Mouse (Mus musculus) kidney, postnatal 4 days (tissue): ENCODE data around the gene Inpp1.
"Not testable (repeated sequence)": the region's sequence is repeated elsewhere in the genome, so short reads cannot be mapped to it uniquely, and the experiment has no call there.

ENCODE experiments used
- DNase-seq, 2 experiments: peaks; one replicate each; pipeline ENCODE4 v3.0.0; 2021; ENCODE audit warnings: mixed read lengths in 2 of 2

Gene Inpp1

GRCm38 (mm10) chr1:52816910-52817812 lies at the start of gene Inpp1:
Inpp1 (minus strand) TSS chr1:52817688.
- DNase-seq: peak; percentile 79 to 87

GRCm38 (mm10) chr1:52866007-52866406 lies 48.5 kb upstream of the Inpp1 start:
- DNase-seq: no peak

GRCm38 (mm10) chr1:52864220-52864619 lies 46.7 kb upstream of the Inpp1 start:
- no peak for DNase-seq

GRCm38 (mm10) chr1:52855904-52856601 lies 38.6 kb upstream of the Inpp1 start:
- DNase-seq: no peak

GRCm38 (mm10) chr1:52854029-52854428 lies 36.5 kb upstream of the Inpp1 start:
- DNase-seq: not testable (repeated sequence)

GRCm38 (mm10) chr1:52849422-52849821 lies 31.9 kb upstream of the Inpp1 start:
- DNase-seq: no peak

GRCm38 (mm10) chr1:52846556-52846955 lies 29.1 kb upstream of the Inpp1 start:
- no peak for DNase-seq

GRCm38 (mm10) chr1:52844782-52845665 lies 27.5 kb upstream of the Inpp1 start, which contains the start of gene Hibch:
Hibch (plus strand) TSS chr1:52844929.
- peak; percentile 99 to 100 for DNase-seq

GRCm38 (mm10) chr1:52844354-52844753 lies 26.9 kb upstream of the Inpp1 start:
- DNase-seq: no peak

- DNase-seq: no peak
These were observed 21.6 kb upstream of the Inpp1 start for GRCm38 (mm10) chr1:52839099-52839498.

GRCm38 (mm10) chr1:52817813-52818147 lies 292 bp upstream of the Inpp1 start:
- DNase-seq: no peak

GRCm38 (mm10) chr1:52816232-52816891 lies 1.1 kb downstream of the Inpp1 start:
- peak in 1 of 2 experiments; percentile 25 for DNase-seq

GRCm38 (mm10) chr1:52808456-52808855 lies 9.0 kb downstream of the Inpp1 start:
- DNase-seq: no peak

GRCm38 (mm10) chr1:52805041-52805440 lies 12.4 kb downstream of the Inpp1 start:
- no peak for DNase-seq

- no peak for DNase-seq
These were observed 15.0 kb downstream of the Inpp1 start for GRCm38 (mm10) chr1:52802406-52802975.

GRCm38 (mm10) chr1:52801651-52802050 lies 15.8 kb downstream of the Inpp1 start:
- no peak for DNase-seq

- DNase-seq: peak in 1 of 2 experiments; percentile 40
These were observed 17.1 kb downstream of the Inpp1 start for GRCm38 (mm10) chr1:52800340-52800740.

GRCm38 (mm10) chr1:52799772-52800171 lies 17.7 kb downstream of the Inpp1 start:
- no peak for DNase-seq

GRCm38 (mm10) chr1:52799056-52799726 lies 18.3 kb downstream of the Inpp1 start:
- peak in 1 of 2 experiments; percentile 24 for DNase-seq

GRCm38 (mm10) chr1:52795927-52796326 lies 21.6 kb downstream of the Inpp1 start:
- DNase-seq: no peak

- DNase-seq: no peak
These were observed 23.8 kb downstream of the Inpp1 start for GRCm38 (mm10) chr1:52793692-52794091.
